Mouse (Mus musculus): ENCODE results near the gene Gm5142.

DNA sequence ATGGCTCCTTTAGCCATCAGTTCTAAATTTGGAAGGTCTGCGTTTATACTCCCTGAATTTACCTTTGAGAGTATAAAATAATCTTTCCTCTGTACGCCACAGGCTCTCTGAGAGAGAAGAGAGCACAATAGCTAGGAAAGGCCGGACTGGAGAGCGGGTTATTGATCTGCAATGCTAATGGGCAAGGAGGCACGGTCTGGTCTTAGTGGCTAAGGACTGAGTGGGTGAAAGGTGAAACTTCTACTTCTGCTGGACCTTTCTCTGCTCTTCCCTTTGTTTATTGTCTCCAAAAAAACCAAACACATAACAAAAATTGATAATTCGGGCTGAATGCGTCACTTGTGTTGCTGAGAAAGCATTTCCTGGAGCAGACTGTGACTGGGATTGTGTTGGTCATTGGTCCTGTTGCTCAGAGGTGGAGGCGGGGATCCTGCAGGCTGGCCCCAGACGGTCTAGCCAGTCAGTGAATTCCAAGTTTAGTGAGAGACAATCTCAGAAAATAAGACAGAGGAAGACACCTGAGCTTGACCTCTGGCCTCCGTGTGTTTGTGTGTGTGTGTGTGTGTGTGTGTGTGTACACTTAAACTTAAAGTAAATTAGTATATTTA is 27.5 kb upstream of the Gm5142 start:
- TF ChIP-seq POLR2A (IDR thresholded peaks at IDR 0.05; ENCODE audit: low read depth, low read length) (no peak), CTCF (IDR thresholded peaks at IDR 0.05; ENCODE audit: extremely low read depth, insufficient read length, insufficient replicate concordance, low read depth, low read length) (no peak)
